In the genomic region with DNA sequence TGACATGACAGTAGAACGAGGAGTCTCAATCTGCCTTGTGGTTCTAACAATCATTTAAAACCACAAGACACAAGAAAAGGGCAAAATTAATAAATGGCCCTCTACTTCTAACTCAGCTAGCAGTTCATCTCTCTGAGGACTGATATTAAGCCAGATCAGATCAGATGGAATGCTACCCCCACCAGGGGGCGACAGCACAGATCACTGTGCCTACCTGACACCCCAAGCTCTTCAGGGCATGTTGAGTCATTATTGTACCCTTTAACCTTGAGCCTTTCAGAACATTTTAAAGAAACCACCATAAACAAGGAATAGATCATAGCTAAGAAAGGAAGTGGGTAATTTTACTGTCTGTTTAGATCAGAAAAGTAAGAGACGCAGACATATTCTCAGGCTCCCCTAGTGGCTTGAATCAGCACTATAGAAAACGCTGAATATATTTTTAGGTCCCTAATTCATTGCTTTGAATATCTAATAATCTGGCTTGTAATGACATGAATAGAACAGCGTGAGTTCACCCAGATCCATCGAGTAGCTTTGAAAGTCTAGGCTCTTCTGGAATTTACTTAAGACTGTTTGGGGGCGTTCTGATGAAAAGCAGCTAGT, we compare ENCODE assay signal across 8 mouse cellular contexts.
DNase-seq lines count a peak whose midpoint lies in the region; ATAC-seq and TF ChIP-seq lines count a peak whose summit lies in the region.

No protein-coding gene starts in this region.

- no peaks in the 10 kb centered on the region for H3K4me1 ChIP-seq in heart, embryonic 12.5 days (replicated peaks)
- H3K4me1 ChIP-seq in lung, adult 2 months (ENCODE audit: control insufficient read depth, insufficient read depth, low read length) = no peaks in the 10 kb centered on the region
- H3K4me1 ChIP-seq in intestine, embryonic 15.5 days (replicated peaks) = no peaks in the 10 kb centered on the region

- TF ChIP-seq CTCF in lung, adult 2 months (IDR thresholded peaks at IDR 0.05; ENCODE audit: insufficient read depth, low read length) = peak; percentile 75

- H3K4me3 ChIP-seq in heart, embryonic 12.5 days = no peak overlapping the region
- no peak overlapping the region for H3K4me3 ChIP-seq in lung, adult 2 months (replicated peaks; ENCODE audit: extremely low read depth, low read depth, low read length)
- H3K4me3 ChIP-seq in intestine, embryonic 15.5 days (replicated peaks) = no peak overlapping the region

- no peak for TF ChIP-seq POLR2A in lung, adult 2 months (IDR thresholded peaks at IDR 0.05; ENCODE audit: borderline replicate concordance, extremely low read depth, low read depth, low read length)

- no peaks in the 10 kb centered on the region for H3K9me3 ChIP-seq in heart, embryonic 12.5 days (replicated peaks)
- no peaks in the 10 kb centered on the region for H3K9me3 ChIP-seq in intestine, embryonic 15.5 days

- peak; percentile 27 to 60 for DNase-seq in heart, adult 18-20 months
- DNase-seq in urinary bladder, postnatal 14 days (ENCODE audit: low spot score) = peak; percentile 17
- no peak for DNase-seq in urinary bladder, postnatal 36 days (ENCODE audit: low spot score in 2 of 2)
- peak; percentile 63 for DNase-seq in cerebellum, postnatal 10 days
- peak; percentile 27 for DNase-seq in lung, adult 2 months
- peak; percentile 53 for DNase-seq in testis, postnatal 10 days (ENCODE audit: low spot score)

- ATAC-seq in heart, embryonic 12.5 days (ENCODE audit: insufficient number of reproducible peaks, low FRiP score) = no peak
- ATAC-seq in intestine, embryonic 15.5 days = no peak

- H3K4me2 ChIP-seq in heart, embryonic 12.5 days = no peak overlapping the region
- no peak overlapping the region for H3K4me2 ChIP-seq in intestine, embryonic 15.5 days (replicated peaks)

- H3K27me3 ChIP-seq in heart, embryonic 12.5 days (replicated peaks) = no peaks in the 10 kb centered on the region
- H3K27me3 ChIP-seq in intestine, embryonic 15.5 days (replicated peaks) = no peaks in the 10 kb centered on the region

- H3K9ac ChIP-seq in heart, embryonic 12.5 days = no peak overlapping the region
- H3K9ac ChIP-seq in intestine, embryonic 15.5 days = no peak overlapping the region

- H3K36me3 ChIP-seq in heart, embryonic 12.5 days = peaks cover 40% of the 10 kb centered on the region
- 0 out of 2 replicates have a peak, but pooled peaks cover 7% of the 10 kb centered on the region for H3K36me3 ChIP-seq in intestine, embryonic 15.5 days

- 83% methylated on average over 7 of the region's 7 CpGs for WGBS in heart, embryonic 12.5 days
- WGBS in lung, adult 2 months = 86% methylated on average over 7 of the region's 7 CpGs
- 85% methylated on average over 7 of the region's 7 CpGs for WGBS in intestine, embryonic 15.5 days

- no peak overlapping the region for H3K27ac ChIP-seq in heart, embryonic 12.5 days (ENCODE audit: poor library complexity, severe bottlenecking)
- H3K27ac ChIP-seq in intestine, embryonic 15.5 days = no peak overlapping the region

Comparison
In these comparisons a context has a peak if more than half of its experiments do, and no peak if none do; other contexts are left out.
1. DNase-seq: peak in heart, adult 18-20 months (2 of 2), urinary bladder, postnatal 14 days (single experiment), cerebellum, postnatal 10 days (2 of 2), lung, adult 2 months (single experiment) and testis, postnatal 10 days (single experiment); none in urinary bladder, postnatal 36 days (0 of 2).